Mouse (Mus musculus) right cerebral cortex, postnatal 25 days (tissue): ENCODE measurements around the gene Chid1.

Source experiments
- DNase-seq: peaks from one replicate; pipeline ENCODE4 v3.0.0; 2022

The Chid1 gene

DNA sequence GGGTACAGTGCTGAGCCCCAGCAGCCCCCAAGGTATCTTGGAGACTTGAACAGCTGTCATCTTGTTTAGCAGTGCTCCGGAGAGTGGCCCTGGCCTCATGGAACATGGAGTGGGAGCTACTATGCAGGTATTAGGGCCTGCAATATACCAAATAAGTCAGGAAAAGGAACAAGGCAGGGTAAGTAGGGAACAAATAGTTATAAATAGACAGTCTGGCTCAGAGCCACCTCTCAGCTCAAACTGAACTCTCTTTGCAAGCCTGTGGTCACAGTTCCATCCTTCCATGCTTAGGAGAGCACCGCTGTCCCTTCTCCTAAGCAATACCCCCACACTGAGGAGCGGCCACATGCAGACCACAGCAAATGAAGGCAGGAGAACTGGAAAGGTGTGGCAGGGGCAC lies 42.1 kb downstream of the Chid1 start:
- no peak for DNase-seq

DNA sequence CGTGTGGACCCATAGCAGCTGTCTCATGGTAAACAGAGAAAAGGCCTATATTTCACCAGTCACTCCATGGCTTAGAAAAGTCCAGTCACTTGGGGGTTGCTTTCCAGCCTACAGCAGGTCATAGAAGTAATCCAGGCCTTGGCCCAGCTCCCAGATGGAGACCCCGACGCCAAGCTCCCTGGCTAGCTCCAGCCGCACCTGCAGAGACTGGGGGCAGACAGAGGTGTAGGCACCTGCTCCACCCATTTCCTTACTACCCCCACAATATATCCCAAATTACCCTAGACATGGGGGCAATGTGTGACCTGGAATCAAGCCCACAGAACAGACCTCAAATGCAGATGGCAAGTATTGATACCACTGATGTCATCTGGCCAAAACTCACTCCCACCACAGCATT lies 43.7 kb downstream of the Chid1 start:
- no peak for DNase-seq

DNA sequence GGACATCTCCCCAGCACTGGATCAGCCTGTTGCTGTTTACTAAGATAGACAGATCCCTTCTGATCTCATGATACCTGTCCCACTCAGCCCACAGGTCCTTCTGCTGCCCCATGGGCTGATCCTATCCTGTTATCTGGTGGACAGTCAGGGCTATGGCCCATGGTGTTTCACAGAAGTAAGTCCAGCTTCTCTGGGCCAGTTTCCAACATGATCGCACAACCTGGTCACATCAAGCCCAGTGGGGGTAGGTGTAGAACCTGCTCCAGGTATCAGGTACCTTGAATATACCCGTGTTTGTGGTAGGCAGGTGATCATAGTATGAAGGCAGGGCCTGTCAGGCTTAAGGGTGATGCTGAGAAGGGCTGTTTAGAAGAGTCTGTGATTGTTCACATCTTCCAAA lies 44.3 kb downstream of the Chid1 start:
- DNase-seq = no peak

DNA sequence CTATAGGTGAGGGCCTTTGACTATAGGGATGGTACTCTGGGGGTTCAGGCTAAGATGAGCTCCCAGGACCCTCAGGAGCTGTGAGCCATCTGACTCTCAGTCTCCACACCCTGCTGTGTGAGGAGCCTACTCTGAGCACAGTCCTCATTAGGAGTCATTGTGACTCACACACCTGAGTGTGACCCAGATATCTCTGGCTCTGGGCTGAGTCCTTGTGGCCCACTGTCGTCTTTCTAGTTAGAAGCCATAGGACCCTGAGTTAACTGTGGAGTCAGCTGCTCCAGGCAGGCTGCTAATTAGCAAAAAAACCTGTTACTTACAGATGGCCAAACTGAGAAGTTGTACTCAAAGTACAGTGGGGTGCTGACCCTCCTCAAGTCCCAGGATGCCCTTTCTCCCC lies 45.9 kb downstream of the Chid1 start:
- no peak for DNase-seq

DNA sequence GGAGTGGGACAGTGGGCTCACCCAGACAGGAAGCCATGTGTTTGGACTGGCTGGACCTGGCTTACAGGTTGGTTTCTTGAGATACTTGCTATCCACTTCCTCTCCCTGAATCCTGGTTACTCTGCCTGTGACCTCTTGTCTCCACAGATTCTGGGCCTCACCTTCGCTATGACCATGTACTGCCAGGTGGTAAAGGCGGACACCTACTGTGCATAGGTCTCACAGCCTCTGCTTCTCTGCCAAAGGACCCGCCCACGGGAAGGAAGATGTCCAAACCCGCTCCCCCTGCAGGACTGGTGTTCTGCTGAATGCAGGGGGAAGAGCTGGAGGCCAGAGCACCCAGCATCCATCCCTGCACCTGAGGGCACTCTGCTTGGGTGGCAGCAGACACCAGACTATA lies 46.9 kb downstream of the Chid1 start:
- no peak for DNase-seq

DNA sequence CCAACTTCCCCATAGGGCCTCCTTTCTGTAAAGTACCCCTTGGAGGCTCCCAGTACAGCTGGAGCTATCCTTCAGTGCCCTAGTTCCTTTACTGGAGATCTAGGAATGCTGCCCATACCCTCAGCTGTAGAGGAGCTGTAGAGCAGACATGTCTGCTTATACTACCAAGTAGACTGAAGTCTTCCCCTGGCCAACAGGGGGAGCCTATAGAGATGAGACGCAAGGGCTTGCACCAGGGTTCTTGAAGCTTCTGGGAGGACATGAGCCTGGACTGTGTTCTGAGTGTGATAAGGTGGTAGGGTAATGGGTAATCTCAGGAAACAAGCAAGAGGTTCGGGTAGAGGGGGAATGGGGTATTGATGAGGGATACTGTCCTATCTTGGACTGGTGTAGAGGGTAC lies 48.5 kb downstream of the Chid1 start:
- no peak for DNase-seq

DNA sequence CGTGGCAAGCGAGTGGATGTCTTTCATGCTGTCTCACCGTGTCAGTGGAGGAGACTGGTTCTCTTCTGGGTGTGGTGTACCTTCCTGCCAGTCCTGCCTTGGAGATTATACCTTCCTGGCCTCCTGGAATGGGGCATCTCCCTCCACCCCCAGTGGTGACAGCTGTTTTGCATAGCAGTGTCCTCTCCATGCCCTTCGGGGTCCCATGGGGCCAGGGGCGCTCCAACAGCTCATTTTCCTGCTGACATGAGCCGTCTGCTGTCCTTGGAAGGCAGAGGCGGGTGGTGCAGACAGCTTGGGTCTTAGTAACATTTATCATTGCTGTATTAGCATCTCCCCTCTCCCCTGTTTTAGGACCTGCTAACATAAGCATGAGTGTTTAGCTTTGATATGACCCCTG lies 52.5 kb downstream of the Chid1 start:
- no peak for DNase-seq

DNA sequence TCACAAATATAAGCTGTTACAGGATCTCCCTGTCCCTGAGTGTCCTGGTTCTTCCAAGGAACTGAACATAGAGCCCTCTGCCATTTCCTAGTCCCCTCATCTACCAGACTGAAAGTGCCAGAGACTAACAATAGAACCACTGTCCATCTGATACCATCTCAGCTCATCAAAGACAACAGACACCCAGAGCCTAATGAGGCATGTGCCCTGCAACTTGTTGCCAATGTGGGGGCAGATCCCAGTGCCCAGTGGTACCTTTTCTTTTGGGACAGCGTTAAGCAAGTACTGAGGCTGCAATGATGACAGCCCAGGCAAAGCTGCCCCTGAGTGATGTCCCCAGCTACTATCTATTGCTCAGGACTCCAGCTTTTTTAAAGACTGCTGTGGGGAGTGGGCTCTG lies 53.4 kb downstream of the Chid1 start:
- DNase-seq = no peak

DNA sequence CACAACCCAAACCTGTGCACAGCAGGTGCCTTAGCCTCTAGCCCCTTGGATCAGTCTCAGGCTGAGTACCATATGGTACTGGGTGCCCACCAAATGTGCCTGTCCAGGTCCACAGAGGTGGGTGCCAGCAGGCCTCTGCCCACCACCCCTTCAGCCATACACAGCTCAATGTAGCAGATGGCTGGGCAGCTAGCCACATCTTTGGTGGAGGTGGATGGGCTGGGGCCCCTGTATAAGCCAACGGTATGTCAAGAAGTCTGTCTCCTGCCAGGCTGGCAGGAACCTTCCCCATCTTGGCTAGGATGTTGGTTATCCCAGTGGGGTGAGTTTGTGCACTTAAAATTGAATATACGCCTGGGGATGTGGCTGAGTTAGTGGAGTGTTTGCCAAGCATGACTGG lies 54.1 kb downstream of the Chid1 start:
- no peak for DNase-seq

DNA sequence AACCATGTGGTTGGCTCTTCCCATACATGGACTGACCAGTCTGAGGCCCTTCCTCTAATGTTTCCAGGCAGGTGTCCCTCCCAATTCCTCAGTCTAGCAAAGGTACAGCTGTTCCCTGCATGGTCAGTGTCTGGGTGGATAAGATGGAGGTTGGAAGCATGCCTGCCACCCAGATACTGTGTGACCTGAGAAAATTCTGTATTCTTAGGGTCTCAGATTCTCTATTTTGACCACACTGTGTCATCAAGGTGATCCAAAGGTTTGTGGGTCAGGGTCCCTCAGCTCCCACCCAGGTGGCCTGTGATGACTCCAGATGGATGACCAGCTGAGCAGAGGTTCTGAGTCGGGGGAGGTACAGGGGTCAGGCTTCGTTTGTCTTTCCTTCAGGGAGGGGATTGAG lies 54.5 kb downstream of the Chid1 start:
- DNase-seq = no peak

DNA sequence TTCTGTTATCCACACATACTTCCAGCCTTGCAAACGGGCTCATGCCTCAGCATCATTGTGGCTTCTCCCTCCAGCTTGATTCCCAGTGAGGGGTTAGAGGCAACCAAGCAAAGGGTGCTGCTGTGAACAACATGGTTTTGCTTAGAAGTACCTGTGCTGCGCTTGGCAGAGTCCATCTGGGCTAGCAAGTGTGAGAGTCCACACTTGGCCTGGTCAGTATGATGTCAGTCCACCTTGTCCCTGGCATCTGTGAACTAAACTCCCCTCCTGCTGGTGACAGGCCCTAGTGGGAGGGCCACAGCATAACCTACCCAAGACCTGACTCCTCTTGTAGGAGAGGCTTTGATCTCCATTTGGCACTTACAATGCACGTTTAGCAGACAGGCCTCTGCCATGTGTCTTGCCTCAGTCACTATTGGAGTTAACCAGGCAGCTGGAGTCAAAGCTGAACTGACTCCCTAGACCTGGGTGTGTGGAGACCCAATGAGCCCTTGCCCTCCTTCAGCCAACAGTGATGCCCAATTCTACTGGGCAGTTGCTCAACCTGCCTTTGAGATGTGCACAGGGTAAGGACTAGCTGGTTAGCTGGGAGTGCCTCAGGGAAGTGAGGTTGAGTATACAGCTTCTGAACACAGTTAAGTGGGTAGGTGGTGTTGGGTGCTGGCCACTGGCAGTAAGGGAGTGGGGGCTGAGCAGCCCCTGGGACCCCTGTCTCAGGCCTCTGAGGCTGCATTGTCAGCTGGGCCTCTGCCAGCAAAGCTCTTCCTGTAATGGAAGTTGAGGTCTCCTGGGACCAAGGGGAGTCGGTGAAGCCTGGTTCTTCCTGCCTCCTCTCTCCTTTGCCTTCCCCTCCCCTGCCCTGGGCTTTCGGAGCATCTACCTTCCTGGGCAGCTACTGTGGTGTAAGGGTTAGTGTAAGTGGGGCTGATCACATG lies 55.2 kb downstream of the Chid1 start:
- DNase-seq = no peak

DNA sequence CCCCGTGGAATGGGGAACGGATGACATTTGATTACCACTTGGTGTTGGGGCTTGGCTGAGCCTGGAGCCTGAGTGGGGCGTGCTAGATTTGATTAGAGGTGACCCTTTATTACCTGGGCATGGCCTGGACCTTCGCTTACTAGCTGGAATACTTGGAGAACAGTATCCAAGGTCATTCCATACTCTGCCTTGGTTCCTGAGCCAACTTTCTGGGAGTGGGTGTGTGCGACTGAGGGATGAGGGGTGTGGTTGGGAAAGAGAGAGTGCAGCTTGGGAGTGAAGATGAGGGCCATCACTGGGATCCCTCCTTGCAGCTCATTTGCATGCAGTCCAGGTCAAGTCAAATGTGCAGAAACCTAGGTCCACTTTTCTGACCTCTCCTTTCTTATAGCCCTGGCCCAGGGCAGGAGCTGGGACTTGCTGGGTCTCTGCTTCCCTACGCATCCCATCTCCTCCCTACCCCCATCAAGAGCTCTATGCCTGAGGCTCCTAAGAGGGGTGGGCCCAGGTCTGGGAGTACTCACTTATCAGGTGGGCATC lies 56.5 kb downstream of the Chid1 start:
- no peak for DNase-seq

DNA sequence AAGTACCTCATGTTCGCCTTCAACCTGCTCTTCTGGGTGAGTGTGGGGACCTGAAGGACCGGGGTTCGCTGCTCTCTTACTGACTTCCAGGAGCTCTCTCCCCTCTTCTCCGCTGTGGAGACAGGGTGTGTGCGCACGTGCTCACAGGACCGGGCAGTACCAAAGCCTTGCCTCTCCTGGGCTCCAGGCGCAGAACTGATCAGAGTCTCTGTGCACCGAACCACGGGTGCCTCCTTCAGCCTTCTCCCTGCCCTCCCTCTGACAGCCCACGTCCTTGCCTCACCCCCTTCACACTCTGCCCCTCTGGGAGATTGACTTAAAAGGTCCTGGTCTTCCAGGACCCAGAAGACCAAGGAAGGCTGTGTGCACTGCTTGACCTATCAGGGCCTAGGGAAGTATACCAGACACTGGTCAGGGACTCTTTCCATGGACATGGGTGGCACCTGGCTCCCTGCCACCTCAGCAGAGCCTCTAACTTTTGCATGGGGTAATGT lies 57.1 kb downstream of the Chid1 start:
- no peak for DNase-seq

DNA sequence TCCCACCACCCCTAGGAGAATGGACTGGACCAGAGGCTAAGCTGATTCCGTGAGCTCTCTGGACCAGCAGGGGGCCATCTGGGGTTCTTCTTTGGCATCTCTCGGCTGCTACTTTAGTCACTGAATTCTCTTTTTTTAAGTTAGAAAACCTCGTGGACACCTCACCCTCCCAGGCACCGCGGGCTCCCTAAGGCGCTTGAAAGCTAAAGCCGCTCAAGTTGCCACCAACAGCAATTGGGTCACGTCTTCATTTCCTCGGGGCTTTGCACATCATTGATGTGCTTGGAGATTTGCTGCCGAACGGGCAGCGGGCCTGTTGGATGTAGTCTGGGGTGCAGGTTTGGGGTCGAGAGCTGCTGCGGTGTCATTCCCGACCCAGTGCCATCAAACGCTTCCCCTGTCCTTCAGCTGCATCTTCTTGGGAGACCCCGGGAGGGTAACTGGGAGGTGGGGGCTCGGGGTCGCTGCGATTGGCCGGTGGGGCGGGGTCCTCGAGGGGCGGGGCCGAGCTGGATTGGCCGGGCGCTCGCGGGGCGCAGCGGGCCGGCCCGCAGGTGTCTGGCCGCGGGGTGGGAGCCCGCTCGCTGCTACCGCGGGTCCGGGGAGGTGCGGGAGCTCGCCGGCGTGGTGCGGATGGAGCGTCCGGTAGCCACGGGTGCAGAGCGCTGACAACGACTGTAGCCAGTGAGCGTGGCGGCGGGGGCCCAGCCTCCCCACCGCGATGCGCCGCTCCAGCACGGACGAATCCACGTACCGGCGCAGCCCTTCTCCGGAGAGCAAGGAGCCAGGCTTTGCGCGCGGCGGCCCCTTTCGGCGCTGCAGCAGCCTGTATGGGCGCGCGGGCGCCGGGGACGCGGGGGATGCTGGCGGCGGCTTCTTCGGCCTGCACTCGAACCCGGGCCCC lies 57.9 kb downstream of the Chid1 start:
- peak; percentile 68 for DNase-seq

DNA sequence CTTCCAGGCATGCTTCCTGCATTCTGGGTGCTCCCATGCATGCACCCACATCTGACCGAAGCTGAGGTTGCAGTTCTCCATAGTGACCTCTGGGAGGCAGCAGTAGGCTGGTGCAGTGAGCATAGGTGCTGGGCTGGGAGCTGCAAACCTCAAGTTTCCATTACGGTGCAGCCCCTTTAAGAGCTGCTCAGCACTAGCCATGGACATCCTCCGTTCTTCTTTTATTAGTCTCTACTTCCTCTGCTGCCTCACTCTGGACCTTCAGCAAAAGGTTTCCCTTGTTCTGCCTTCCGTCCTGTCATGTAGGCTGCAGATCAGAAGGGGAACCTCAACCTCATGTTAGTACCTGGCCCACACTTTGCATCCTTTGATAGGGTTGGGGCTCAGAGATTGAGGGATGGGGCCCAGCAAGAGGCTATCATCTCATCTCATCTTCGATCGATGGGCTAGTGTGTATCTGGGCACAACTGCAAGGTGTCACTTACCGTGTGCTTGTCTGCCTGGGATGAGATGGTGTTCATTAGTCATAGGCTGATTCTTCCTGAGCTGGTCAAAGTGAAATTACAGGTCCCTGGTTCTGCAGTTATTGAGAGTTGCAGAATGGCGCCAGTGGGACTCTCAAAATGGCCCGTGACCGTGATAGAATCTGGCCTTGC lies 58.7 kb downstream of the Chid1 start:
- DNase-seq = peak; percentile 75

DNA sequence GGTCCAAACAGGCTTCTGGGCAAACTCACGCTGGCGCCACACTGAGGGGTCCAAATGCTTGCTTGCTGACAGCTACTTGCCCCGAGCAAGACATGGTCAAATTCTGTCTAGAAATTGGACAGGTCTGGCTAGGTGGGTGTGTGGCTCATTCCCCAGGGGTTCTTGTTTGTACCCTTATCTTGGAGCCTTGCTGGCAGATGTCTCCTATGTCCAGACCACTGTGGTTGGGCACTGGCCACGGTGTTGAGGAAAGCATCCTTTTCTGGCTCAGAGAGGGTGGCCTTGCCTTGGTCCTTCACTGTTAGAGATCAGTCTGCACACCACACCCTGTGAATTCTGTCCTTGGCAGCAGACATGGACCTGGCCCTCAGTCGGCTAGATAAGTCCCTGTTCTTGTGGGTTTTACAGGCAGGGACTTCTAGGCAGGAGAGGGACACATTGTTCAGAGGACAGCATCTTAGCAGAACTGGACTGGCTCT lies 61.3 kb downstream of the Chid1 start:
- DNase-seq = no peak

DNA sequence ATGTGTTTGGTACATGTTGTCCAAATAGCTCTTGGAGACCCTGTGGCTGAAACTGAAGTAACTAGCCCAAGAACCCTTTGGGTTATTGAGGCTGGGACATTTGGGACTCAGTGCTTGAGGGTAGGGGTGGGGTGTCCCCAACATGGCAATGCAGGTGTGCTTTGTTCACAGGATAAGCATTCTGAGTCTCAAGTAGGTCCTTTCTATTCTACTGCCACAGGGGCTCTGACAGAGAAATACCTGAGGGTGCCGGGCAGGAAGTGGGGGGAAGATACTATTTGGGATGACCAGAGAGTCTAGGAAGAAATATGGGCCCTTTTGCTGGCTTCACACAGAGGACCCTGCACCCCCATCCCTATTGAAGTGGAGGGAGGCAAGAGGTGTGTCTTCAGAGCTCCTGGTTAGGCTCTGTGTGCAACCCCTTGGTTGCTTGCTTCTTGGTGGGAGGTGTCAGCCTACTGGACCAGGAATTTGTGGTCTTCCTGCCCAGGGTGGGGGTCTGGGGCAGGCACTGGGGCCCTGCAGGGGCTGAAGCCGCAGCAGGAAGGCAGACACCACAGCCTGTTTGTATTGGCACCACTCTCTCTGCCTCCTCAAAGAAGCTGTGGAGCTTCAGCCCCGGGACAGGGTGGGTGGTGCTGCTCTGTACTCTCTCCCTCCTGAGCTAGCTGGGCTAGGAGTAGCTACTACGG lies 61.9 kb downstream of the Chid1 start:
- no peak for DNase-seq

DNA sequence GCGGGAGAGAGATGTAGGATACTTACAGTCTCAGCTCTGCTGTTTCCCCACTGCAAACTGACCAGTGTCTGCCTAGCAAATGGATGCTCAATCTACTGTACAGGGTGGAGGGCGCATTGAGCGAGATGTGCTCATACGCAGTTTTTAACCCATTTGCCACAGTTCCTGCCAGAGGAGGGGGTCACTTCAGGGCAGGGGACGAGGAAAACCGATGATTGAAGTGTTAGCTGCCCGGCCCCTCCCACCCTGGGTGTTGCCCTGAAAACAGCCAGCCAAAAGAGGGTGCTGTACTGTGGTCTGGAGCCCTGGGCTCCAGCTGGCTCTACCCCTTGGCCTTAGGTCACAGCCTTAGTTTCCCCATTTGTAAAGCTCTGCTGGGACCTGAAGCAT lies 62.7 kb downstream of the Chid1 start:
- no peak for DNase-seq

DNA sequence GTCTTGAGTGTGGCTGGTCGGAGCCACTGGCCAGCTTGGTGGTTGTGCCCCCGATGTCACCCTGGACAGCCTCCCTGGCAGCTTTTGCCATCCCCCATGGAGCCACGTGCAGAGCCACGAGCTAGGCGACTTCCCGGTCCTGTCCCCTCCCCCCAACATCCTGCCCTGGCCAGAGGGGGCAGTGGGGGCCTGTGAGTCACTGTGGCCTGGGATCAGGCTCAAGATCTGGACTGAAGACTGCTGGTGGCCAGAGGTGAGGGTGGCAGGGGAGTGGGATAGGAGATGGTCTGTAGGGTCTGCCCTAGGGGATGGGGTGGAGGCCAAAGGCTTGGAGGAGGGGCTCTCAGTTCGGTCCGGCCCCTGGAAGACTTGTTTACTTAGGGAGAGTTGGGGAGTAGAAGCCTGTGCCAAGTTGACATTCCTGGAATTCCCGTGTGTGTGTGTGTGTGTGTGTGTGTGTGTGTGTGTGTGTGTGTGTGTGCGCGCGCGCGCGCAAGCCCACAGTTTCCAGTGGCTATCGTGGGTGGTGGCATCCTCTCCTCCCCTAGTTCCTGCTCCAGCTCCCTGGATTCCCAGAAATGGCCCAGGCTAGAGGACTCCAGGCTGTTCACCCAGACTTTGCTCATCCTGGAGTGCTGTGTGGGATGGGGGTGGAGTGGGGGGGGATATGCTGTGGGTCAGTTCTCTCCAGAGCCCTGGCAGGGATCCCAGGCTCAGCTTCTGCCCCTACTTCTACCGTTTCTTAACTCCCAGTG lies 63.3 kb downstream of the Chid1 start:
- DNase-seq = no peak

DNA sequence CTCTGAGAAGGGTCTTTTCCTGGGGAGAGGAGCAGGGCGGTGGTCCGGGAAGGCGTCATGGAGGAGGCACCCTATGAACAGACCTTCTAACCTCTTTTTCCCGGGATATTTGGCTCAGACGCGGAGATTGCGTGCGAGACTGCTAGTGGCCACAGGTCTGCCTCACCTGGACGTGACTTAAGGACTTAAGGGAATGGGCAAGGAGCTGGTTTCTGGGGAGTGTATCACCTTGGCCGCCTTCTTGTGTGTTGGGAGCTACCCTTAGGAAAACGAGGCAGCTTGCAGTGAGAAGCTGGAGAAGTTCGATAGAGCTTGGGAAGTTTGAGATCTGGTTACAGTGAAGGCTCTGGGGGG lies 63.9 kb downstream of the Chid1 start:
- DNase-seq = no peak

DNA sequence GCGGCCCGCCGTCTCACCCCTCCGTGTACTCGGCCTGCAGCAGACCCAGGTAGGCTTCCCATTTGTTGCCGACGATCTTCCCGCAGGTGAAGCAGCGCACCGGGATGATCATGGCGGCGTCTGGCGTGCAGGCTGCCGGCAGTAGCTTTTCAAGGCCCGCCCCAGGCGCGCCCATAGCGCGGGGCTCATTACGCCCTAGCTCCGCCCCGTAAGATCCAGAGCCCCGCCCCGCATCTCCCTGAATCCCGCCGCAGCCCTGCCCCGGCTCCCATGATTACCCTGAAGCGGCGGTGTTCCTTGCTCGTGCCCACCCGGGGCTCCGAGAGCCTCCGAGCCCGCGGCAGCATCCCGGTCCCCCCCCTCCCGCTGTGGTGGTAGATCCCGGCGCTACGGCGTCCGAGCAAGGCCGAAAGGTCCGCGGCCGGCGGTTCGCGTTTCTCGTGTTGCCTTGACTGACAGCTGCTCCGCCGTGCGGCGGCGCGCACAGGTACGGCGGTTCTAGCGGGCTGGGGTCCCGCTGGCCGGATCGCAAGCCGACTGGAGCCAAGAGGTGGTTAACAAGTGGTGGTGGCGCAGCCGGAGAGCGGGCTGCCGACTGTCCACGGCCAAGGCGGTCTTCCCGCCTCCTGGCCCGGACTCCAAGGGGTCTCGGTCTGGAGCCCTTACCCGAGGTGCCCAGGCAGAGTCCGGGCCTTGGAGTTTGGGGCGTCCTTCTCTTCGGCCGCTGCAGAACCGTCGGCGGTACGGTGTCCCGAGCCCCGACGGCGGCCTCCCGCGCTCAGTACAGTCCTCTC lies 64.4 kb downstream of the Chid1 start, which contains the start of the genes Polr2l and Tspan4:
Gene Polr2l, minus strand, starts transcription at position 122 of the 794 bp plus-strand sequence.
Gene Tspan4, plus strand, starts transcription at position 230 of the 794 bp plus-strand sequence.
- peak; percentile 86 for DNase-seq
